Comparison of ENCODE assay signal across 7 mouse cellular contexts in the genomic region with DNA sequence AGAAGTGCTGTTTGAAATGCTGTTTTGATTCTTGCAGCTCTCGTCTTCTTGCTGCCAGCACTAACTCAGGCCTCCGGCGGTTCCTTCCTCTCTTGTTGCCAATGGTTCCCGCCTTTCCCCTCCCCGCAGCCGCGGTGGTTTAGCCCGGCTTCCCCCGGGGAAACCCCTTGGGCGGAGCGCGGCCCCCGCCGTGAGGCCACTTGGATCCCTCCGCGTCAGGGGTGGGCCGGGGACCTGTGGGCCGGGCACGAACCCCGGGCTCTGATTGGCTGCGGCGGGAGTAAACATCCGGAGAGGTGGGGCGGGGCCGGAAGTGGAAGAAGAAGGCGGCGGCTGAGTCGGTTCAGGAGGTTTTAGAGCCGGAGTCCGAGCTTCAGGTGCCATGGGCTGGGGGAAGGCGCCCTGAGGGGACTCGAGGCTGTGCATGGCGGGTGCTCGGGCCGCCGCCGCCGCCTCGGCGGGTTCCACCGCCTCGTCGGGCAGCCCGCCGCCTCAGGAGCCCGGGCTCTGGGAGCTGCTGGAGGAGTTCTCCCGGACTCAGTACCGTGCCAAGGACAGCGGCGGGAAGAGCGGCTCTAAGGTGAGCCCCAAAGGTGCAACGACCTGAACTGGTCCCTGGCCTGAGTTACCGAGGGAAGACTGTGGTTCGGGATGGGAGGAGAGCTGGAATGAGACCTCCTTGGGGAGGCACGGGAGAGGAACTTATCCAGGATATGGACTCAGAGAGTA. TPM values are rescaled to one million over a fixed set of nuclear protein-coding genes. Genes with fewer than 3 reads are reported as not detected.
A peak's percentile ranks its signal among the peaks of the same experiment; 100 is the strongest.
DNase-seq lines count a peak whose midpoint lies in the region; ATAC-seq lines count a peak whose summit lies in the region.

Gene Mtmr14, plus strand, starts transcription at position 302 of the 729 bp plus-strand sequence.

- H3K4me2 ChIP-seq in embryonic facial prominence, embryonic 11.5 days (ENCODE audit: low read depth, low read length), result peak within 1 kb of the TSS; percentile 68
- peak within 1 kb of the TSS; percentile 95 for H3K4me2 ChIP-seq in midbrain, embryonic 13.5 days (replicated peaks)

- H3K9ac ChIP-seq in embryonic facial prominence, embryonic 11.5 days (replicated peaks; ENCODE audit: low read length), result peak within 1 kb of the TSS; percentile 81
- H3K9ac ChIP-seq in midbrain, embryonic 13.5 days (replicated peaks), result peak within 1 kb of the TSS; percentile 88

- peak; percentile 97 for ATAC-seq in embryonic facial prominence, embryonic 11.5 days (replicated peaks; ENCODE audit: insufficient number of reproducible peaks, low FRiP score, low TSS enrichment, low read depth)
- peak; percentile 96 for ATAC-seq in granulocyte monocyte progenitor cell, adult 5-6 weeks (replicated peaks; ENCODE audit: poor library complexity, severe bottlenecking)
- ATAC-seq in midbrain, embryonic 13.5 days, result peak; percentile 97

- no peak within 1 kb of the TSS for H3K27ac ChIP-seq in embryonic facial prominence, embryonic 11.5 days (replicated peaks; ENCODE audit: low read depth, low read length)
- peak within 1 kb of the TSS; percentile 85 for H3K27ac ChIP-seq in limb, embryonic 10.5 days
- peak within 1 kb of the TSS; percentile 74 for H3K27ac ChIP-seq in midbrain, embryonic 13.5 days

- peak within 1 kb of the TSS; percentile 98 for H3K4me3 ChIP-seq in embryonic facial prominence, embryonic 11.5 days (ENCODE audit: low read depth, low read length)
- peak within 1 kb of the TSS; percentile 87 for H3K4me3 ChIP-seq in limb, embryonic 10.5 days
- peak within 1 kb of the TSS; percentile 94 for H3K4me3 ChIP-seq in midbrain, embryonic 13.5 days (replicated peaks)

- no peaks in the 10 kb centered on the region for H3K4me1 ChIP-seq in embryonic facial prominence, embryonic 11.5 days (ENCODE audit: control insufficient read depth, insufficient read depth, low read length)
- peaks cover 12% of the 10 kb centered on the region for H3K4me1 ChIP-seq in limb, embryonic 10.5 days
- peaks cover 16% of the 10 kb centered on the region for H3K4me1 ChIP-seq in midbrain, embryonic 13.5 days (replicated peaks)

- H3K9me3 ChIP-seq in embryonic facial prominence, embryonic 11.5 days (replicated peaks; ENCODE audit: control insufficient read depth, low read length), result no peaks in the 10 kb centered on the region
- no peaks in the 10 kb centered on the region for H3K9me3 ChIP-seq in limb, embryonic 10.5 days (replicated peaks)
- H3K9me3 ChIP-seq in midbrain, embryonic 13.5 days, result no peaks in the 10 kb centered on the region

- WGBS in embryonic facial prominence, embryonic 11.5 days, result under 1% methylated on average over 50 of the region's 55 CpGs
- under 1% methylated on average over 55 of the region's 55 CpGs for WGBS in limb, embryonic 10.5 days
- under 1% methylated on average over 55 of the region's 55 CpGs for WGBS in midbrain, embryonic 13.5 days

- no peaks in the 10 kb centered on the region for H3K27me3 ChIP-seq in embryonic facial prominence, embryonic 11.5 days (ENCODE audit: control insufficient read depth, insufficient read depth, low read length)
- no peaks in the 10 kb centered on the region for H3K27me3 ChIP-seq in limb, embryonic 10.5 days (ENCODE audit: low read depth, poor library complexity, severe bottlenecking)
- no peaks in the 10 kb centered on the region for H3K27me3 ChIP-seq in midbrain, embryonic 13.5 days

- H3K36me3 ChIP-seq in embryonic facial prominence, embryonic 11.5 days (replicated peaks; ENCODE audit: control insufficient read depth, insufficient read depth, low read depth, low read length), result no peaks in the 10 kb centered on the region
- H3K36me3 ChIP-seq in limb, embryonic 10.5 days, result peaks cover 18% of the 10 kb centered on the region
- peaks cover 22% of the 10 kb centered on the region for H3K36me3 ChIP-seq in midbrain, embryonic 13.5 days

- DNase-seq in adrenal gland, postnatal 14 days, result peak; percentile 100
- DNase-seq in embryonic facial prominence, embryonic 11.5 days (ENCODE audit: low spot score), result peak; percentile 98
- peak; percentile 98 for DNase-seq in kidney, adult 11 months
- DNase-seq in limb, embryonic 10.5 days (ENCODE audit: low spot score), result peak; percentile 100
- peak; percentile 99 for DNase-seq in spleen, adult 12 weeks (ENCODE audit: low spot score)

RNA-seq across cellular contexts. Expression of gene Mtmr14, which starts in this region (rescaled TPM):
- total RNA-seq in adrenal gland, postnatal 14 days (2021), result 30.3 and 43.4 TPM in 2 replicates
- polyA plus RNA-seq in embryonic facial prominence, embryonic 11.5 days (2014; fragmentation: Nextera tagmentation; extraction: Ambion mirVana), result 42.5 and 44.8 TPM in 2 replicates
- total RNA-seq in granulocyte monocyte progenitor cell, adult 5-6 weeks (2014; fragmentation: Nextera tagmentation), result 32.4 and 37.6 TPM in 2 replicates
- total RNA-seq in granulocyte monocyte progenitor cell, adult 5-6 weeks (2017), result 31.0 and 40.9 TPM in 2 replicates
- polyA plus RNA-seq in limb, embryonic 10.5 days (2016; fragmentation: Nextera tagmentation; extraction: Ambion mirVana), result 45.5 and 48.9 TPM in 2 replicates
- 40.4 and 45.0 TPM in 2 replicates for polyA plus RNA-seq in midbrain, embryonic 13.5 days (2015; fragmentation: Nextera tagmentation; extraction: Ambion mirVana)
